Mouse (Mus musculus) G1E (cell line): Measurements from ENCODE around the gene Gck. TPM values are rescaled to one million over a fixed set of nuclear protein-coding genes. Genes with fewer than 3 reads are reported as not detected.

Experiments
- ATAC-seq: 2 replicates; pipeline ENCODE4 v1.8.0; 2016; ENCODE audit warnings: mild to moderate bottlenecking; ENCODE audit not compliant: insufficient number of reproducible peaks, poor library complexity, low FRiP score, severe bottlenecking; ENCODE audit errors: extremely low read depth
- DNase-seq: peaks from one replicate; pipeline ENCODE4 v3.0.0; 2012; ENCODE audit warnings: low spot score
- H3K27me3 ChIP-seq: 2 replicates; pipeline ENCODE4 v1.6.1; 2012; ENCODE audit warnings: mild to moderate bottlenecking, low read length, inconsistent platforms; ENCODE audit not compliant: insufficient read depth
- H3K36me3 ChIP-seq: replicated peaks from 2 replicates; pipeline ENCODE3; 2012; ENCODE audit warnings: mild to moderate bottlenecking, inconsistent platforms
- H3K4me1 ChIP-seq: 2 replicates; pipeline ENCODE4 v1.6.1; 2012; ENCODE audit warnings: low read depth, low read length, inconsistent platforms, mixed read lengths; ENCODE audit not compliant: insufficient read depth
- H3K4me3 ChIP-seq: 2 replicates; pipeline ENCODE4 v1.5.1; 2012; ENCODE audit warnings: low read depth, mild to moderate bottlenecking, inconsistent platforms, low read length, moderate library complexity, mixed read lengths
- H3K9me3 ChIP-seq: replicated peaks from 2 replicates; pipeline ENCODE4 v1.6.1; 2012; ENCODE audit warnings: inconsistent platforms
- CTCF ChIP-seq: IDR thresholded peaks from 2 replicates; pipeline ENCODE4 v1.5.1; 2012; ENCODE audit warnings: low read depth, low read length, inconsistent platforms, mixed read lengths
- GATA1 ChIP-seq: IDR thresholded peaks from 2 replicates; pipeline ENCODE4 v1.6.1; 2012; ENCODE audit warnings: borderline replicate concordance, low read length, inconsistent platforms, mixed read lengths
- GATA2 ChIP-seq: IDR thresholded peaks from 2 replicates; pipeline ENCODE4 v1.6.1; 2012; ENCODE audit warnings: low read depth, low read length, inconsistent platforms, borderline replicate concordance
- POLR2AphosphoS5 ChIP-seq: IDR thresholded peaks from 2 replicates; pipeline ENCODE4 v1.6.1; 2012; ENCODE audit warnings: low read depth, low read length, inconsistent platforms; ENCODE audit not compliant: insufficient replicate concordance
- TAL1 ChIP-seq: conservative IDR thresholded peaks from 2 replicates; pipeline ENCODE4 v1.6.1; 2012; ENCODE audit warnings: low read depth, low read length, inconsistent platforms, mixed read lengths
- polyA plus RNA-seq: library from polyadenylated mRNA; stranded (reverse); fragments of >175 nt; gene quantifications from 2 replicates; pipeline ENCODE4 v1.2.3, GENCODE M21; 2012
- total RNA-seq, 2 experiments: library from RNA; stranded (forward) in 1 of 2; stranded (reverse) in 1 of 2; fragments of 200-1000 nt in 1 of 2; fragments of >200 nt in 1 of 2; fragmentation: Nextera tagmentation in 1 of 2; gene quantifications; 2 replicates each; pipeline ENCODE4 v1.2.3; 2014 to 2017

Gck gene
- total and polyA plus RNA-seq, 3 experiments = 0.11 TPM; not detected in 2

GRCm38 (mm10) chr11:5879905-5880304 is 70.0 kb downstream of the Gck start:
- Histone ChIP-seq H3K4me1 (peaks cover 37% of the 10 kb centered on the region), H3K4me3 (no peak overlapping the region), H3K9me3 (no peaks in the 10 kb centered on the region), H3K36me3 (peaks cover 21% of the 10 kb centered on the region), H3K27me3 (no peaks in the 10 kb centered on the region)
- DNase-seq = no peak
- TF ChIP-seq TAL1 (no peak), POLR2AphosphoS5 (no peak), GATA2 (no peak), GATA1 (no peak), CTCF (0 out of 2 replicates have a peak, but pooled peaks have one; percentile 31)
- ATAC-seq = no peak

GRCm38 (mm10) chr11:5878661-5879060 is 71.2 kb downstream of the Gck start:
- H3K27me3 ChIP-seq = no peaks in the 10 kb centered on the region
- TF ChIP-seq CTCF (no peak), POLR2AphosphoS5 (no peak), GATA1 (no peak), TAL1 (no peak), GATA2 (no peak)
- H3K36me3 ChIP-seq = peaks cover 33% of the 10 kb centered on the region
- ATAC-seq = no peak
- peak overlapping the region; percentile 90 for H3K4me3 ChIP-seq
- no peaks in the 10 kb centered on the region for H3K9me3 ChIP-seq
- no peak for DNase-seq
- H3K4me1 ChIP-seq = peaks cover 41% of the 10 kb centered on the region

GRCm38 (mm10) chr11:5877921-5878526 is 71.9 kb downstream of the Gck start, which contains the start of gene Pold2:
Gene Pold2 (minus strand): TSS chr11:5878292.
- TF ChIP-seq GATA2 = no peak
- no peak for TF ChIP-seq CTCF
- no peak for TF ChIP-seq GATA1
- no peak for TF ChIP-seq TAL1
- no peak for TF ChIP-seq POLR2AphosphoS5
- Histone ChIP-seq H3K36me3 (peaks cover 40% of the 10 kb centered on the region), H3K27me3 (no peaks in the 10 kb centered on the region), H3K4me1 (peaks cover 41% of the 10 kb centered on the region), H3K9me3 (no peaks in the 10 kb centered on the region), H3K4me3 (peak within 1 kb of the TSS; percentile 90)
- DNase-seq (peak; percentile 99), ATAC-seq (peak; percentile 96)

- ATAC-seq = no peak
- H3K36me3 ChIP-seq = peaks cover 46% of the 10 kb centered on the region
These were observed 72.5 kb downstream of the Gck start for GRCm38 (mm10) chr11:5877421-5877820.

GRCm38 (mm10) chr11:5873192-5873591 is 76.7 kb downstream of the Gck start:
- DNase-seq (no peak), ATAC-seq (no peak)
- Histone ChIP-seq H3K4me3 (no peak overlapping the region), H3K9me3 (no peaks in the 10 kb centered on the region), H3K4me1 (peaks cover 25% of the 10 kb centered on the region), H3K27me3 (no peaks in the 10 kb centered on the region), H3K36me3 (peaks cover 88% of the 10 kb centered on the region)
- TF ChIP-seq POLR2AphosphoS5 = no peak
- TF ChIP-seq CTCF = no peak
- TF ChIP-seq GATA2 = no peak
- no peak for TF ChIP-seq GATA1
- no peak for TF ChIP-seq TAL1

More at GRCm38 (mm10) chr11:5877421-5877820, 72.5 kb downstream of the Gck start:
- no peaks in the 10 kb centered on the region for H3K9me3 ChIP-seq
- H3K4me1 ChIP-seq = peaks cover 38% of the 10 kb centered on the region
- TF ChIP-seq CTCF (no peak), GATA1 (no peak), GATA2 (no peak)
- peak; percentile 58 for DNase-seq
- H3K4me3 ChIP-seq = peak overlapping the region; percentile 90
- H3K27me3 ChIP-seq = no peaks in the 10 kb centered on the region

GRCm38 (mm10) chr11:5872707-5873106 is 77.2 kb downstream of the Gck start:
- no peak for TF ChIP-seq POLR2AphosphoS5
- no peak for TF ChIP-seq GATA2
- no peak for TF ChIP-seq TAL1
- no peak for TF ChIP-seq CTCF
- TF ChIP-seq GATA1 = no peak
- ATAC-seq = no peak
- H3K36me3 ChIP-seq = peaks cover 88% of the 10 kb centered on the region

GRCm38 (mm10) chr11:5870069-5870468 is 79.8 kb downstream of the Gck start:
- no peak for ATAC-seq
- Histone ChIP-seq H3K27me3 (peaks cover 8% of the 10 kb centered on the region; the same call in 1 of the 2 replicates), H3K36me3 (peaks cover 71% of the 10 kb centered on the region), H3K9me3 (no peaks in the 10 kb centered on the region), H3K4me3 (no peak overlapping the region), H3K4me1 (peaks cover 10% of the 10 kb centered on the region)
- DNase-seq = no peak
- TF ChIP-seq GATA1 = no peak
- no peak for TF ChIP-seq CTCF
- no peak for TF ChIP-seq TAL1
- TF ChIP-seq POLR2AphosphoS5 = no peak
- no peak for TF ChIP-seq GATA2

More at GRCm38 (mm10) chr11:5872707-5873106, 77.2 kb downstream of the Gck start:
- peaks cover 25% of the 10 kb centered on the region for H3K4me1 ChIP-seq
- no peaks in the 10 kb centered on the region for H3K27me3 ChIP-seq
- no peaks in the 10 kb centered on the region for H3K9me3 ChIP-seq
- no peak overlapping the region for H3K4me3 ChIP-seq
- no peak for DNase-seq
